Mouse (Mus musculus): Measurements from ENCODE around the gene Trim41.

DNA sequence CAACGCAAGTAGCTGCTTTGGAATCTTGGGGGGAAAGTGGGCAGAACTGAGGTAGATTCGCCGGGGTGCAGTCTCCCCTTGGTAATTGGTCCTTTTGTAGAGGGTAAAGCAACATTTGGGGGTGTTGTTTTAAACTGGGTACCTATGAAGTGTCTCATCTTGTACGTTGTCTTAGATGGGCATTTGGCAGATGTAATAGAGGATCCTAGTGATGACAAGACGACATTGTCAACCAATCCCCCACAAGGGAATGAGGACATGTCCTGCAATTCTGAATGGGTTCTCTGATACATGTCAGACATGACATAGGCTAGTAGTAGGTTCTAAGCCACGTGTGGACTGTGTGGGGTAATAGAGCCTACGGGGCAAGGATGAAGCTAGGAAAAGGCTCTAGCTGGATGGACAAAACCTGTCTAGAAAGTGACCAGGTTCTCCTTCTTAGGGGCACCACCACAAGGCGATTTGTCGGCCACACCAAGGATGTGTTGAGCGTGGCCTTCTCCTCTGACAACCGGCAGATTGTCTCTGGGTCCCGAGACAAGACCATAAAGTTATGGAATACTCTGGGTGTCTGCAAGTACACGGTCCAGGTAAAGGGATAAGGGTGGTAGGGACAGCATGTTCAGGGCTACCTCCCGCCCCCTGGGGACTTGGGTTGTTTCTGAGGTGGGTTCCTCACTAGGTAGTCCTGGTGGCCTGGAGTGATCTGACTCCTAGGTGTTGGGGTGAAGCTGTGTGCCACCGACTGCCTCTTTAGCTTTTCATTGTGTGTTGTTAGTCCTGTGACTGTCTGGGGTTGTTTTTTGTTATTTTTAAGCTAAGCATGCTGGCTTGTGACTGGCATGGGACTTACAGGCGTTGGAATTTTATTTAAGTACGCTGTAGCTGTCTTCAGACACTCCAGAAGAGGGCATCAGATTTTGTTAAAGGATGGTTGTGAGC is 15.1 kb downstream of the Trim41 start:
- TF ChIP-seq CTCF (IDR thresholded peaks at IDR 0.05; ENCODE audit: low read depth, low read length) (no peak), POLR2AphosphoS5 (IDR thresholded peaks at IDR 0.05; ENCODE audit: insufficient replicate concordance, low read depth, low read length) (no peak)
